Mouse (Mus musculus) effector memory CD4-positive, alpha-beta T cell, adult 5 months (primary cell): ENCODE data around the gene Tdpoz2. TPM values are rescaled to one million over a fixed set of nuclear protein-coding genes. Genes with fewer than 3 reads are reported as not detected.

Experiments used
- polyA plus RNA-seq: library from polyadenylated mRNA; unstranded; fragments of 100-300 nt; shearing (Covaris generic); gene quantifications from one replicate; pipeline ENCODE4 v1.2.1, GENCODE M21; 2017

The Tdpoz2 gene
- polyA plus RNA-seq: not detected

GRCm38 (mm10) chr3:93652586-93652985, at the start of gene Tdpoz2:
Tdpoz2 (minus strand) TSS chr3:93652686.

GRCm38 (mm10) chr3:93692970-93693369, 40.5 kb upstream of the Tdpoz2 start, which contains the start of gene Gm37596:
Gm37596 (minus strand) TSS chr3:93693070.

GRCm38 (mm10) chr3:93676210-93676609, 23.7 kb upstream of the Tdpoz2 start, which contains the start of gene Tdpoz1:
Tdpoz1 (minus strand) TSS chr3:93676310.

Other genes with a start within 250 kb of the Tdpoz2 start
- 0.21 TPM for gene Tchh, start 210.4 kb downstream of the Tdpoz2 start, polyA plus RNA-seq
- not detected for gene Tchhl1, start 183.9 kb downstream of the Tdpoz2 start, polyA plus RNA-seq
- gene S100a11, start 132.2 kb downstream of the Tdpoz2 start, polyA plus RNA-seq: 975 TPM
- 463 TPM for gene S100a10, start 97.6 kb downstream of the Tdpoz2 start, polyA plus RNA-seq
- gene Tdpoz1, start 23.6 kb upstream of the Tdpoz2 start, polyA plus RNA-seq: not detected
- gene Gm37596, start 40.4 kb upstream of the Tdpoz2 start, polyA plus RNA-seq: not detected
- not detected for gene Gm5773, start 120.3 kb upstream of the Tdpoz2 start, polyA plus RNA-seq
- not detected for gene Tdpoz4, start 143.7 kb upstream of the Tdpoz2 start, polyA plus RNA-seq
- not detected for gene Tdpoz3, start 173.3 kb upstream of the Tdpoz2 start, polyA plus RNA-seq